Mouse (Mus musculus) kidney, postnatal 4 days (tissue): ENCODE results near the gene Ppp1r18.
A peak's percentile ranks its signal among the peaks of the same experiment; 100 is the strongest.

Source experiments
- DNase-seq, 2 experiments: peaks; one replicate each; pipeline ENCODE4 v3.0.0; 2021; ENCODE audit warnings: mixed read lengths in 2 of 2

The Ppp1r18 gene

GRCm38 (mm10) chr17:35869346-35870067, 4.1 kb downstream of the Ppp1r18 start:
- peak; percentile 53 to 67 for DNase-seq

- peak; percentile 62 to 79 for DNase-seq
These were observed 4.9 kb downstream of the Ppp1r18 start for GRCm38 (mm10) chr17:35870151-35870883.

GRCm38 (mm10) chr17:35870884-35871696, 5.7 kb downstream of the Ppp1r18 start:
- peak; percentile 62 to 70 for DNase-seq

- DNase-seq: peak; percentile 94
These were observed 8.6 kb downstream of the Ppp1r18 start for GRCm38 (mm10) chr17:35873774-35874519.

- peak in 1 of 2 experiments; percentile 35 for DNase-seq
These were observed 9.3 kb downstream of the Ppp1r18 start for GRCm38 (mm10) chr17:35874721-35875120.

- DNase-seq: peak; percentile 98
These were observed 14.1 kb downstream of the Ppp1r18 start, which contains the start of gene Dhx16 for GRCm38 (mm10) chr17:35879245-35880057. Gene Dhx16 (plus strand): TSS chr17:35879819.

GRCm38 (mm10) chr17:35882924-35883323, 17.5 kb downstream of the Ppp1r18 start:
- DNase-seq: no peak

GRCm38 (mm10) chr17:35883777-35884176, 18.4 kb downstream of the Ppp1r18 start:
- DNase-seq: no peak

GRCm38 (mm10) chr17:35887725-35888124, 22.3 kb downstream of the Ppp1r18 start:
- DNase-seq: no peak

GRCm38 (mm10) chr17:35896781-35897643, 31.6 kb downstream of the Ppp1r18 start, which contains the start of gene 2310061I04Rik:
Gene 2310061I04Rik (minus strand): TSS chr17:35897431.
- peak; percentile 92 to 95 for DNase-seq

- peak; percentile 40 to 56 for DNase-seq
These were observed 32.5 kb downstream of the Ppp1r18 start for GRCm38 (mm10) chr17:35897644-35898573.

GRCm38 (mm10) chr17:35900636-35901035, 35.2 kb downstream of the Ppp1r18 start:
- DNase-seq: no peak

- DNase-seq: peak; percentile 62 to 74
These were observed 38.1 kb downstream of the Ppp1r18 start for GRCm38 (mm10) chr17:35903343-35903991.

- no peak for DNase-seq
These were observed 38.6 kb downstream of the Ppp1r18 start for GRCm38 (mm10) chr17:35903992-35904355.

- DNase-seq: no peak
These were observed 40.2 kb downstream of the Ppp1r18 start for GRCm38 (mm10) chr17:35905587-35905986.

- no peak for DNase-seq
These were observed 42.2 kb downstream of the Ppp1r18 start for GRCm38 (mm10) chr17:35907609-35908008.

- no peak for DNase-seq
These were observed 44.0 kb downstream of the Ppp1r18 start for GRCm38 (mm10) chr17:35909186-35909918.

- DNase-seq: peak; percentile 99
These were observed 44.6 kb downstream of the Ppp1r18 start, which contains the start of gene Atat1 for GRCm38 (mm10) chr17:35909919-35910369. Gene Atat1 (minus strand): TSS chr17:35910075.
